8 mouse cellular contexts compared by ENCODE assay signal in the genomic region with DNA sequence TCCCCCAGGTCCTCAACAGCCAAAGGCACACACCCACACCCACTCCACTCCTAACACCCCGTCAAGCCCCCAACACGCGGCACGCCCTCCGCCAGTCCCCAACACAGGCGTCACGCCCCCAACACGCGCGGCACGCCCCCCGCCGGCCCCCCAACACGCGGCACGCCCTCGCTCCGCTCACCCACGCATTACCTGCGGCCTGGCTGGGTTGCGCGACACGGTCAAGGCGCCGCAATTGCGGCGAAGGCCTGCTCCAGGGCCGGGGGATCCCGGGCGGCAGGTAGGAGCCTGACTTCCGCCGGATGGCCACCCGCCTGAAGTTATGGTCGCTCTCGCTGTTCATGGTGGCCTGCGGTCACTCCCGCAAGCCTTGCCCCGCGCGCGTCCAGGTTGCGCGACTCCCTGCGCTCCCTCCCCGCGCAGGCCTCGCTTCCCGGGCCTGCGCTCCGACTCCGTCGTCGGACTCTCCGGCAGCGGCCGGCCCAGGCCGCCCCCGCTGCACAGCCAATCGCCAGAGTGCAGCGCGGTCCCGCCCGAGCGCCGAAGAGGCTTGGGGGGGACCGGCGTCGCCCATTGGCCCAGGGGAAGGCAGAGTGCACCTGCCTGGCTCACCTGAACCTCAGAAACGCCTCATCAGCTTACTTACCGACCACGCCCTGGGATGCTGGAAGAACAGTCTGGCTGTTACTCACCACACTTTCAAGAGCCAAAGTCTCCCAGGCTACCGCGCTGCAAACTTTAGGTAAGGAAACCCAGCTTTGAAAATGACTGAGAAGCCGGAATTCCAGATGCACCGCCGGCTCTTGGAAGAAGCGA. TPM values are rescaled to one million over a fixed set of nuclear protein-coding genes. Genes with fewer than 3 reads are reported as not detected.
A peak's percentile ranks its signal among the peaks of the same experiment; 100 is the strongest.
DNase-seq lines count a peak whose midpoint lies in the region; ATAC-seq and TF ChIP-seq lines count a peak whose summit lies in the region.

No protein-coding gene starts in this region.

- H3K4me1 ChIP-seq in E14TG2a.4 (replicated peaks; ENCODE audit: low read depth, low read length), result peaks cover 8% of the 10 kb centered on the region
- no peaks in the 10 kb centered on the region for H3K4me1 ChIP-seq in brown adipose tissue, adult 24 weeks (ENCODE audit: control insufficient read depth, insufficient read depth, insufficient read length, low read length)
- H3K4me1 ChIP-seq in forebrain, embryonic 13.5 days, result peaks cover 9% of the 10 kb centered on the region
- peaks cover 4% of the 10 kb centered on the region for H3K4me1 ChIP-seq in heart, embryonic 16.5 days (ENCODE audit: control insufficient read depth, insufficient read depth, low read length)
- H3K4me1 ChIP-seq in neural tube, embryonic 15.5 days, result peaks cover 13% of the 10 kb centered on the region

- no peak for TF ChIP-seq CTCF in E14TG2a.4 (conservative IDR thresholded peaks at IDR 0.05; ENCODE audit: low read length)

- no peaks in the 10 kb centered on the region for H3K9me3 ChIP-seq in E14TG2a.4 (ENCODE audit: low read length)
- no peaks in the 10 kb centered on the region for H3K9me3 ChIP-seq in forebrain, embryonic 13.5 days (replicated peaks)
- no peaks in the 10 kb centered on the region for H3K9me3 ChIP-seq in heart, embryonic 16.5 days (replicated peaks; ENCODE audit: control insufficient read depth, low read length)
- H3K9me3 ChIP-seq in neural tube, embryonic 15.5 days (replicated peaks), result no peaks in the 10 kb centered on the region

- peak; percentile 87 for DNase-seq in kidney, postnatal 14 days
- DNase-seq in lung, adult 18-20 months, result peak; percentile 80 to 86
- DNase-seq in thymus, postnatal 4 days, result peak; percentile 55

- H3K9ac ChIP-seq in forebrain, embryonic 13.5 days, result peak overlapping the region; percentile 81
- peak overlapping the region; percentile 88 for H3K9ac ChIP-seq in heart, embryonic 16.5 days (ENCODE audit: low read length)
- peak overlapping the region; percentile 78 for H3K9ac ChIP-seq in neural tube, embryonic 15.5 days (replicated peaks)

- no peaks in the 10 kb centered on the region for H3K36me3 ChIP-seq in E14TG2a.4 (ENCODE audit: insufficient read depth, low read length)
- no peaks in the 10 kb centered on the region for H3K36me3 ChIP-seq in forebrain, embryonic 13.5 days (ENCODE audit: poor library complexity, severe bottlenecking)
- no peaks in the 10 kb centered on the region for H3K36me3 ChIP-seq in heart, embryonic 16.5 days (ENCODE audit: control insufficient read depth, insufficient read depth)
- no peaks in the 10 kb centered on the region for H3K36me3 ChIP-seq in neural tube, embryonic 15.5 days

- peak; percentile 95 for ATAC-seq in forebrain, embryonic 13.5 days
- ATAC-seq in heart, embryonic 16.5 days (replicated peaks; ENCODE audit: extremely low read depth, insufficient read depth, low FRiP score), result peak; percentile 88
- ATAC-seq in neural tube, embryonic 15.5 days (ENCODE audit: low FRiP score), result peak; percentile 92

- no peak overlapping the region for H3K27ac ChIP-seq in brown adipose tissue, adult 24 weeks (replicated peaks; ENCODE audit: low read depth, low read length)
- no peak overlapping the region for H3K27ac ChIP-seq in forebrain, embryonic 13.5 days
- H3K27ac ChIP-seq in heart, embryonic 16.5 days (ENCODE audit: low read length), result peak overlapping the region; percentile 26
- H3K27ac ChIP-seq in neural tube, embryonic 15.5 days (replicated peaks), result peak overlapping the region; percentile 68

- peak overlapping the region; percentile 95 for H3K4me2 ChIP-seq in forebrain, embryonic 13.5 days
- H3K4me2 ChIP-seq in heart, embryonic 16.5 days (ENCODE audit: low read depth, low read length), result peak overlapping the region; percentile 90
- peak overlapping the region; percentile 88 for H3K4me2 ChIP-seq in neural tube, embryonic 15.5 days

- H3K4me3 ChIP-seq in E14TG2a.4 (replicated peaks; ENCODE audit: low read length), result peak overlapping the region; percentile 91
- H3K4me3 ChIP-seq in brown adipose tissue, adult 24 weeks (ENCODE audit: insufficient read depth, low read depth, low read length), result peak overlapping the region; percentile 81
- H3K4me3 ChIP-seq in forebrain, embryonic 13.5 days, result peak overlapping the region; percentile 78
- peak overlapping the region; percentile 80 for H3K4me3 ChIP-seq in heart, embryonic 16.5 days (ENCODE audit: low read length)
- H3K4me3 ChIP-seq in neural tube, embryonic 15.5 days (replicated peaks), result peak overlapping the region; percentile 88

- peaks cover 11% of the 10 kb centered on the region for H3K27me3 ChIP-seq in E14TG2a.4 (ENCODE audit: insufficient read depth, low read length)
- no peaks in the 10 kb centered on the region for H3K27me3 ChIP-seq in forebrain, embryonic 13.5 days
- H3K27me3 ChIP-seq in heart, embryonic 16.5 days (ENCODE audit: control insufficient read depth, insufficient read depth, low read length), result no peaks in the 10 kb centered on the region
- no peaks in the 10 kb centered on the region for H3K27me3 ChIP-seq in neural tube, embryonic 15.5 days (replicated peaks)

- WGBS in forebrain, embryonic 13.5 days, result under 1% methylated on average over 55 of the region's 77 CpGs
- under 1% methylated on average over 77 of the region's 77 CpGs for whole genome bisulfite sequencing in heart, embryonic 16.5 days
- WGBS in neural tube, embryonic 15.5 days, result under 1% methylated on average over 74 of the region's 77 CpGs

RNA-seq across cellular contexts. Expression of a gene that starts 0.6 kb away (rescaled TPM):
- polyA plus RNA-seq in brown adipose tissue, adult 24 weeks (2012; ENCODE audit: insufficient read depth, insufficient read length, missing spikeins), result 9.8 and 17.0 TPM in 2 replicates
- polyA plus RNA-seq in forebrain, embryonic 13.5 days (2015; fragmentation: Nextera tagmentation; extraction: Ambion mirVana), result 28.9 and 30.0 TPM in 2 replicates
- polyA plus RNA-seq in heart, embryonic 16.5 days (2015; fragmentation: Nextera tagmentation; extraction: Ambion mirVana), result 10.8 and 11.4 TPM in 2 replicates
- 14.8 and 17.4 TPM in 2 replicates for polyA plus RNA-seq in neural tube, embryonic 15.5 days (2015; fragmentation: Nextera tagmentation; extraction: Ambion mirVana)

Comparison
In these comparisons a context has a peak if more than half of its experiments do, and no peak if none do; other contexts are left out.
1. H3K27ac ChIP-seq: peak in heart, embryonic 16.5 days (single experiment) and neural tube, embryonic 15.5 days (single experiment); none in brown adipose tissue, adult 24 weeks (single experiment) and forebrain, embryonic 13.5 days (single experiment).
2. Peak in every context shown above with its lines, with median percentiles within 50 percentile points of each other: H3K4me3 ChIP-seq, ATAC-seq, H3K4me2 ChIP-seq, H3K9ac ChIP-seq and DNase-seq.